Mouse (Mus musculus): ENCODE measurements around the gene Map2k4. TPM values are rescaled to one million over a fixed set of nuclear protein-coding genes. Genes with fewer than 3 reads are reported as not detected.

Map2k4 gene
- polyA plus RNA-seq, 1 experiment from 2014 or later: 72.1 TPM

GRCm38 (mm10) chr11:65795896-65796295, 7.8 kb upstream of the Map2k4 start:
- 97% methylated on average over 1 of the region's 1 CpGs for WGBS
- Histone ChIP-seq H3K9ac (replicated peaks) (no peak overlapping the region), H3K9me3 (no peaks in the 10 kb centered on the region), H3K27ac (no peak overlapping the region), H3K4me2 (replicated peaks) (no peak overlapping the region), H3K36me3 (no peaks in the 10 kb centered on the region), H3K4me3 (replicated peaks) (no peak overlapping the region), H3K27me3 (no peaks in the 10 kb centered on the region), H3K4me1 (replicated peaks) (no peaks in the 10 kb centered on the region)
- ATAC-seq: no peak

- Histone ChIP-seq H3K27ac (no peak overlapping the region), H3K4me3 (replicated peaks) (no peak overlapping the region), H3K9me3 (no peaks in the 10 kb centered on the region), H3K27me3 (no peaks in the 10 kb centered on the region), H3K4me1 (replicated peaks) (no peaks in the 10 kb centered on the region), H3K4me2 (replicated peaks) (no peak overlapping the region), H3K9ac (replicated peaks) (no peak overlapping the region), H3K36me3 (no peaks in the 10 kb centered on the region)
- no peak for ATAC-seq
- WGBS: 82% methylated on average over 10 of the region's 10 CpGs
Observed at GRCm38 (mm10) chr11:65794428-65795219, 6.5 kb upstream of the Map2k4 start.

- ATAC-seq: peak; percentile 94
- no peaks in the 10 kb centered on the region for H3K9me3 ChIP-seq
- peak overlapping the region; percentile 99 for H3K9ac ChIP-seq (replicated peaks)
- H3K4me2 ChIP-seq (replicated peaks): peak overlapping the region; percentile 83
- H3K4me1 ChIP-seq (replicated peaks): peaks cover 20% of the 10 kb centered on the region
- H3K27me3 ChIP-seq: no peaks in the 10 kb centered on the region
- H3K36me3 ChIP-seq: no peaks in the 10 kb centered on the region
- under 1% methylated on average over 68 of the region's 71 CpGs for WGBS
- peak overlapping the region; percentile 96 for H3K4me3 ChIP-seq (replicated peaks)
- peak overlapping the region; percentile 93 for H3K27ac ChIP-seq
Observed at GRCm38 (mm10) chr11:65787421-65788151, 511 bp downstream of the Map2k4 start.

DNA sequence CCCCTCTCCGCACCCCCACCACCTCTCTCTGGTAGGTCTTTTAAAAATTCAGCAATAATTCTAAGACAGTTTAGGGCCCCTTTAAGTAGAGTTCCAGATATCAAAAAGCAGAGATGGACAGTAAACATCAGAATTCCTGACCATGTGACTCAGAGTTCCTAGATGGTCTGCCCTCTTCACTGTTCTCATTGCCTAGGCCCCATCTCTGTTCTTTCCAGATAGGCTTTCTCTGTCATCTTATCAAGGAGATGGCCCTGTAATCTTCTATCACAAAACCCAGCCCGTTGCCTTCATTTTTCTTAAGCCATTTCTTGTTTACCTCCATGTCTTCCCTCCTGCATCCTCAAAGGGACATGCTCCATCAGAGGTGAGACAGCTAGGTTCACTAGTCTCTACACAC, 1.9 kb downstream of the Map2k4 start:
- Histone ChIP-seq H3K9me3 (no peaks in the 10 kb centered on the region), H3K27me3 (no peaks in the 10 kb centered on the region), H3K4me1 (replicated peaks) (peaks cover 20% of the 10 kb centered on the region), H3K27ac (no peak overlapping the region), H3K4me2 (replicated peaks) (peak overlapping the region; percentile 83), H3K36me3 (peaks cover under 1% of the 10 kb centered on the region; the same call in 1 of the 2 replicates), H3K4me3 (replicated peaks) (peak overlapping the region; percentile 96), H3K9ac (replicated peaks) (no peak overlapping the region)
- no peak for ATAC-seq
- WGBS: 90% methylated on average over 2 of the region's 2 CpGs

DNA sequence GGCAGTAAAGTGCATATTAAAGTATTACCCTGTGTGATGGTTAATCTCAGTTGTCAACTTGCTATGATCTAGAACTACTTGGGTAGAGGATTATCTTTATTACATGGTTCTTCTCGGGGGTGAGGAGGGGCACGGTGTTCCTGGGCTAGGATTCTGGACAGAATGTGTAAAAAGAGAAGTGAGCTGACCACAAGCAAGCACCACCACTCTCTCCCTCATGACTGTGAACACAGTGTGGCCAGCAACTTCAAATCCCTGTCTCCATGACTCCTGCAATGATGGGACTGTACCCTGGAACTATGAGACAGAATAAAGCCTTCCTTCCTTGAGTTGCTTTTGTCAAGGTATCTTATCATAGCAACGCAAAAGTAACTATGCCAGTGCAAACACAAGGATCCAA, 6.5 kb downstream of the Map2k4 start:
- no peak for ATAC-seq
- H3K4me2 ChIP-seq (replicated peaks): no peak overlapping the region
- peaks cover 19% of the 10 kb centered on the region for H3K36me3 ChIP-seq
- H3K4me1 ChIP-seq (replicated peaks): peaks cover 12% of the 10 kb centered on the region
- H3K9ac ChIP-seq (replicated peaks): no peak overlapping the region
- no peak overlapping the region for H3K27ac ChIP-seq
- H3K9me3 ChIP-seq: no peaks in the 10 kb centered on the region
- 92% methylated on average over 3 of the region's 3 CpGs for WGBS
- H3K4me3 ChIP-seq (replicated peaks): no peak overlapping the region
- no peaks in the 10 kb centered on the region for H3K27me3 ChIP-seq

GRCm38 (mm10) chr11:65779578-65779977, 8.5 kb downstream of the Map2k4 start:
- Histone ChIP-seq H3K27ac (no peak overlapping the region), H3K4me3 (replicated peaks) (no peak overlapping the region), H3K9me3 (no peaks in the 10 kb centered on the region), H3K27me3 (no peaks in the 10 kb centered on the region), H3K9ac (replicated peaks) (no peak overlapping the region), H3K4me1 (replicated peaks) (peaks cover 7% of the 10 kb centered on the region), H3K4me2 (replicated peaks) (no peak overlapping the region), H3K36me3 (peaks cover 19% of the 10 kb centered on the region)
- 90% methylated on average over 1 of the region's 1 CpGs for WGBS
- no peak for ATAC-seq

GRCm38 (mm10) chr11:65779066-65779465, 9.0 kb downstream of the Map2k4 start:
- WGBS: 91% methylated on average over 1 of the region's 1 CpGs
- H3K4me2 ChIP-seq (replicated peaks): no peak overlapping the region
- H3K9ac ChIP-seq (replicated peaks): no peak overlapping the region
- H3K4me3 ChIP-seq (replicated peaks): no peak overlapping the region
- no peaks in the 10 kb centered on the region for H3K9me3 ChIP-seq
- H3K4me1 ChIP-seq (replicated peaks): peaks cover 7% of the 10 kb centered on the region
- no peaks in the 10 kb centered on the region for H3K27me3 ChIP-seq
- H3K36me3 ChIP-seq: peaks cover 19% of the 10 kb centered on the region
- ATAC-seq: no peak
- H3K27ac ChIP-seq: no peak overlapping the region

GRCm38 (mm10) chr11:65777810-65778209, 10.3 kb downstream of the Map2k4 start:
- Histone ChIP-seq H3K4me3 (replicated peaks) (no peak overlapping the region), H3K4me1 (replicated peaks) (peaks cover 10% of the 10 kb centered on the region; the same call in 1 of the 2 replicates), H3K9me3 (no peaks in the 10 kb centered on the region), H3K9ac (replicated peaks) (no peak overlapping the region), H3K36me3 (peaks cover 19% of the 10 kb centered on the region), H3K4me2 (replicated peaks) (no peak overlapping the region), H3K27ac (no peak overlapping the region), H3K27me3 (no peaks in the 10 kb centered on the region)
- 82% methylated on average over 5 of the region's 5 CpGs for WGBS
- no peak for ATAC-seq

DNA sequence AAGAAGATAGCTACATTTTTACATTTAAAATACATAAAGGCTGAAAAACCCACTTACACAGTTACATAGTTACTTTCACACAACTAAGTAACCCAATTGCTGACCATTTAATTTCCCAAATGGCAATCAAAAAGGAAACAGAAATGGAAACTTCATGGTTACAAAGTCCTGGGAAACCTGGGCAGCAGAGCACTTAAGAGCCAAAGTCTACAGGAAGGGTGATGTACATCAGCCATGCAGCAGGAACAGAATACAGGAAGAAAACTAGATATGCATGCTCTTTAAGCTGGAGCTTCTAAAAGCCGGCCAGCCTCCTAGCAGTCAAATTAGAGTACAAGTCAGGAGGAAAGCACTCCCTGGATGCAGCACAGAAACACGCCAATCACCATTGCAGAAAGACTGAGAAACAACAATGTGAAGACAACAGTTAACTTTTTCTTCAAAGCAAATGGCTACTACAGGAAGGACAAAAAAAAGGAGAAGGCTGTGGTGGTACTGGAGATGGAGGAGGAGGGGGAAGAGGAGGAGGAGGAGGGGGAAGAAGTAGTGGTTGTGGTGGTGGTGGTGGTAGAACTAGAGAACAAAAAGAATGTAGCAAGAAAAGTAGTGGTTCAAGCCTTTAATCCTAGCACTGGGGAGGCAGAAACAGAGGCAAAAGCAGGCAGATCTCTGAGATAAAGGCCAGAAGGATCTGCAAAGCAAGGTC, 11.0 kb downstream of the Map2k4 start:
- peaks cover 10% of the 10 kb centered on the region; the same call in 1 of the 2 replicates for H3K4me1 ChIP-seq (replicated peaks)
- peaks cover 19% of the 10 kb centered on the region for H3K36me3 ChIP-seq
- H3K9ac ChIP-seq (replicated peaks): no peak overlapping the region
- H3K27me3 ChIP-seq: no peaks in the 10 kb centered on the region
- no peaks in the 10 kb centered on the region for H3K9me3 ChIP-seq
- WGBS: 67% methylated on average over 2 of the region's 2 CpGs
- H3K4me2 ChIP-seq (replicated peaks): no peak overlapping the region
- ATAC-seq: no peak
- no peak overlapping the region for H3K4me3 ChIP-seq (replicated peaks)
- H3K27ac ChIP-seq: no peak overlapping the region

DNA sequence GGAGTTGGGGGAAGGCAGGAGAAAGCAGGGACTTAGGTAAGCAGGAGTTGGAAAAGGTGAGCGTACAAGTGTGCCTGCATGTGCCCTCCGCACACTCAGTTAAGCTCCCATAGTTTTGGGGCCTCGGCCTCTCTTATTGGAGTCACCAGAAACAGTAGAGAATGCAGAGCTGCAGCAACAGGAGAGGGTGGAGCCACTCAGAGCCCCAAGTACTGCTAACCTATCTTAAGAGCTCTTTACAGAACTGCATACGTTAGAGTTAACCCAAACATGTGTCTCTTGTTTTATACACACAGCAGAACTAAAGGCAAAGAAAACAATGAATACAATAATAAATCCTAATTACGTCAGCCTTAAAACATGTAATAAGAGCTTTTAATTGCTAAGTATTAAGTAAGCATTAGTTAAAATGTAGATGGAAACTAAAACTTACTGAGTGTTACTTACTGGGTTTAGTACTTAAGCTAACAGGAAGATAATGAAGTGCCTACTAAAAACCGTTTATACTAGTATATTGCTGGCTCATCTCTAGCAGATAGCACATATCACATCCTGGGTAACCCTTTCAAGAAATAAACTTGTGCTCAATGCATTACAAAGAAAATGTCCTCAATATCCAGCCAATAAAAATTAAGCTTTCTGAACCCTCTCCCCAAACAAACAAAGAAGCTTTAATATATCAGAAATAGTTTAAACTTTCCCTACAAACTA, 14.0 kb downstream of the Map2k4 start:
- no peaks in the 10 kb centered on the region for H3K27me3 ChIP-seq
- ATAC-seq: no peak
- no peaks in the 10 kb centered on the region for H3K36me3 ChIP-seq
- H3K4me3 ChIP-seq (replicated peaks): no peak overlapping the region
- H3K9ac ChIP-seq (replicated peaks): no peak overlapping the region
- H3K4me1 ChIP-seq (replicated peaks): peaks cover 19% of the 10 kb centered on the region
- no peak overlapping the region for H3K4me2 ChIP-seq (replicated peaks)
- H3K9me3 ChIP-seq: no peaks in the 10 kb centered on the region
- 80% methylated on average over 6 of the region's 6 CpGs for WGBS
- H3K27ac ChIP-seq: no peak overlapping the region

DNA sequence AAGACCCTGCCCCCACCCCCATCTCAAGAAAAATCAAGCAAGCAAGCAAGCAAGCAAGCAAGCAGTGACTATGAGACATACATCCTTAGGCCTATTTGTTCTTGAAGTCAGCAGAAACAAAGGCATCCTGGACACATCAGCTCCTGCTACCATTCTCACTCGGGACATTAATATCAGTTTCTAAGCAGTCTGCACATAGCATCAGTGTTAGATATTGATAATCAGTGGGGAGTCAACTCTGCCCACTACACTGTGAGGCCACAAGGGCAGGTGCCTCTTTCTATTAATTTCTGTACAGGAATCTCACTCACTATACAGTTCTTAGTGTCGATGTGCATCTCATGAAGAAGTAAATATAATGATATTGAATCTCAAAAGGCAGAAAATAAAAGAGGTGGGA, 14.6 kb downstream of the Map2k4 start:
- no peak overlapping the region for H3K4me2 ChIP-seq (replicated peaks)
- H3K27ac ChIP-seq: no peak overlapping the region
- ATAC-seq: no peak
- H3K9me3 ChIP-seq: no peaks in the 10 kb centered on the region
- no peaks in the 10 kb centered on the region for H3K27me3 ChIP-seq
- no peaks in the 10 kb centered on the region for H3K36me3 ChIP-seq
- 91% methylated on average over 2 of the region's 2 CpGs for WGBS
- no peak overlapping the region for H3K9ac ChIP-seq (replicated peaks)
- H3K4me3 ChIP-seq (replicated peaks): no peak overlapping the region
- peaks cover 24% of the 10 kb centered on the region for H3K4me1 ChIP-seq (replicated peaks)
